Mouse (Mus musculus): Measurements from ENCODE around the gene Wnt7b.
A peak's percentile ranks its signal among the peaks of the same experiment; 100 is the strongest.

Wnt7b gene

GRCm38 (mm10) chr15:85569167-85569797 is 13.0 kb downstream of the Wnt7b start:
- DNase-seq: no peak

- no peak for DNase-seq
Measured at GRCm38 (mm10) chr15:85568402-85568801, 13.9 kb downstream of the Wnt7b start.

- no peak for DNase-seq
Measured at GRCm38 (mm10) chr15:85564966-85565365, 17.3 kb downstream of the Wnt7b start.

- no peak for DNase-seq
Measured at GRCm38 (mm10) chr15:85564034-85564769, 18.1 kb downstream of the Wnt7b start.

- no peak for DNase-seq
Measured at GRCm38 (mm10) chr15:85561953-85562352, 20.3 kb downstream of the Wnt7b start.

GRCm38 (mm10) chr15:85560830-85561229 is 21.4 kb downstream of the Wnt7b start:
- no peak for DNase-seq

GRCm38 (mm10) chr15:85558840-85559540 is 23.3 kb downstream of the Wnt7b start:
- DNase-seq: no peak

GRCm38 (mm10) chr15:85555799-85556198 is 26.5 kb downstream of the Wnt7b start:
- DNase-seq: no peak

GRCm38 (mm10) chr15:85553421-85553820 is 28.9 kb downstream of the Wnt7b start:
- DNase-seq: no peak

GRCm38 (mm10) chr15:85546500-85546899 is 35.8 kb downstream of the Wnt7b start:
- DNase-seq: no peak

- DNase-seq: no peak
Measured at GRCm38 (mm10) chr15:85545369-85545768, 36.9 kb downstream of the Wnt7b start.

- no peak for DNase-seq
Measured at GRCm38 (mm10) chr15:85538170-85538569, 44.1 kb downstream of the Wnt7b start.

GRCm38 (mm10) chr15:85537151-85537550 is 45.1 kb downstream of the Wnt7b start:
- DNase-seq: no peak

- no peak for DNase-seq
Measured at GRCm38 (mm10) chr15:85534646-85535045, 47.6 kb downstream of the Wnt7b start.

- DNase-seq: no peak
Measured at GRCm38 (mm10) chr15:85534215-85534614, 48.1 kb downstream of the Wnt7b start.

GRCm38 (mm10) chr15:85532063-85532462 is 50.2 kb downstream of the Wnt7b start:
- DNase-seq: peak; percentile 6

- DNase-seq: no peak
Measured at GRCm38 (mm10) chr15:85529911-85530310, 52.4 kb downstream of the Wnt7b start.

GRCm38 (mm10) chr15:85524404-85524950 is 57.8 kb downstream of the Wnt7b start:
- no peak for DNase-seq

GRCm38 (mm10) chr15:85523173-85523991 is 58.9 kb downstream of the Wnt7b start:
- DNase-seq: peak; percentile 25

GRCm38 (mm10) chr15:85519438-85519837 is 62.8 kb downstream of the Wnt7b start:
- DNase-seq: no peak

GRCm38 (mm10) chr15:85507370-85508014 is 74.8 kb downstream of the Wnt7b start:
- DNase-seq: no peak

- DNase-seq: no peak
Measured at GRCm38 (mm10) chr15:85506680-85507079, 75.6 kb downstream of the Wnt7b start.
